Comparison of ENCODE assay signal across 8 mouse cellular contexts in genomic region chr3:107696910-107697309, GRCm38 (mm10). TPM values are rescaled to one million over a fixed set of nuclear protein-coding genes. Genes with fewer than 3 reads are reported as not detected.
DNase-seq lines count a peak whose midpoint lies in the region; ATAC-seq and TF ChIP-seq lines count a peak whose summit lies in the region.

No protein-coding gene starts in this region.

- H3K4me1 ChIP-seq in heart, embryonic 10.5 days: peaks cover 23% of the 10 kb centered on the region
- peaks cover 0 to 3% of the 10 kb centered on the region in 2 experiments; a peak in 2 of 4 replicates for H3K4me1 ChIP-seq in ES-E14 (ENCODE audit: control insufficient read depth in 2 of 2, insufficient read depth in 2 of 2, low read length in 2 of 2, poor library complexity in 1 of 2)
- peaks cover 39% of the 10 kb centered on the region for H3K4me1 ChIP-seq in forebrain, embryonic 15.5 days
- peaks cover 18% of the 10 kb centered on the region for H3K4me1 ChIP-seq in liver, embryonic 16.5 days (ENCODE audit: control insufficient read depth, low read depth, low read length)

- 0 out of 2 replicates have a peak overlapping the region, but pooled peaks have one; percentile 6 for H3K9ac ChIP-seq in ES-E14 (ENCODE audit: insufficient read depth, low read depth, low read length, poor library complexity, severe bottlenecking)
- H3K9ac ChIP-seq in forebrain, embryonic 15.5 days (replicated peaks): no peak overlapping the region
- H3K9ac ChIP-seq in liver, embryonic 16.5 days (ENCODE audit: low read depth, low read length): 0 out of 2 replicates have a peak overlapping the region, but pooled peaks have one; percentile 28

- peak overlapping the region; percentile 96; the same call in 1 of the 2 replicates for H3K27ac ChIP-seq in heart, embryonic 10.5 days
- no peak overlapping the region for H3K27ac ChIP-seq in ES-E14 (ENCODE audit: insufficient read depth, low read depth, low read length, poor library complexity, severe bottlenecking)
- H3K27ac ChIP-seq in forebrain, embryonic 15.5 days (replicated peaks): no peak overlapping the region
- H3K27ac ChIP-seq in liver, embryonic 16.5 days (ENCODE audit: low read length): peak overlapping the region; percentile 69

- no peaks in the 10 kb centered on the region for H3K27me3 ChIP-seq in heart, embryonic 10.5 days (ENCODE audit: insufficient read depth, poor library complexity, severe bottlenecking)
- no peaks in the 10 kb centered on the region for H3K27me3 ChIP-seq in forebrain, embryonic 15.5 days
- no peaks in the 10 kb centered on the region for H3K27me3 ChIP-seq in liver, embryonic 16.5 days (ENCODE audit: control insufficient read depth, insufficient read depth, low read depth, low read length)

- H3K4me2 ChIP-seq in forebrain, embryonic 15.5 days (replicated peaks): peak overlapping the region; percentile 30
- H3K4me2 ChIP-seq in liver, embryonic 16.5 days (ENCODE audit: low read depth, low read length): peak overlapping the region; percentile 55

- in situ Hi-C loops in ES-E14 (cut with MboI; ENCODE audit: low sequenced_read_pairs in 2 of 2, unreplicated experiment in 2 of 2): loop anchor here in 1 of 2 experiments (10.0 kb wide), 1 partner anchor 168 kb away; no protein-coding TSS in a partner anchor

- peak overlapping the region; percentile 93 for H3K4me3 ChIP-seq in heart, embryonic 10.5 days
- H3K4me3 ChIP-seq in ES-E14 (ENCODE audit: insufficient read depth in 1 of 2, low read depth in 1 of 2, low read length in 2 of 2, poor library complexity in 1 of 2, severe bottlenecking in 1 of 2): peak overlapping the region in 1 of 2 experiments; percentile 18; a peak in 1 of 4 replicates
- peak overlapping the region; percentile 91; the same call in 1 of the 2 replicates for H3K4me3 ChIP-seq in forebrain, embryonic 15.5 days
- H3K4me3 ChIP-seq in liver, embryonic 16.5 days (ENCODE audit: low read depth, low read length): peak overlapping the region; percentile 78

- intact Hi-C loops in left cerebral cortex, postnatal 4 days (cut with DNase I): loop anchor here (1.0 to 5.0 kb wide), 3 partner anchors 60 to 365 kb away; no protein-coding TSS in a partner anchor

- peak; percentile 1 for ATAC-seq in forebrain, embryonic 15.5 days (replicated peaks)
- ATAC-seq in liver, embryonic 16.5 days (ENCODE audit: low read depth): peak; percentile 55

- no peak for DNase-seq in heart, embryonic 10.5 days (ENCODE audit: low spot score)
- no peak for DNase-seq in heart, adult 8-10 months (ENCODE audit: low spot score)
- no peak for DNase-seq in ES-E14 (ENCODE audit: low read depth, low spot score)
- DNase-seq in T-cell, adult 2 months (ENCODE audit: low spot score): no peak
- no peak for DNase-seq in left cerebral cortex, postnatal 4 days
- no peak for DNase-seq in frontal cortex, postnatal 25 days (ENCODE audit: low spot score in 2 of 2)

- no peaks in the 10 kb centered on the region for H3K9me3 ChIP-seq in heart, embryonic 10.5 days
- no peaks in the 10 kb centered on the region for H3K9me3 ChIP-seq in ES-E14 (ENCODE audit: control insufficient read depth, insufficient read depth, low read depth, low read length)
- H3K9me3 ChIP-seq in forebrain, embryonic 15.5 days: no peaks in the 10 kb centered on the region
- no peaks in the 10 kb centered on the region for H3K9me3 ChIP-seq in liver, embryonic 16.5 days (replicated peaks; ENCODE audit: control insufficient read depth, low read length)

- H3K36me3 ChIP-seq in heart, embryonic 10.5 days: no peaks in the 10 kb centered on the region
- H3K36me3 ChIP-seq in ES-E14 (ENCODE audit: control insufficient read depth, insufficient read depth, low read length, poor library complexity, severe bottlenecking): no peaks in the 10 kb centered on the region
- H3K36me3 ChIP-seq in forebrain, embryonic 15.5 days: no peaks in the 10 kb centered on the region
- H3K36me3 ChIP-seq in liver, embryonic 16.5 days (ENCODE audit: control insufficient read depth, insufficient read depth): no peaks in the 10 kb centered on the region

- 30% methylated on average over 3 of the region's 3 CpGs for WGBS in heart, embryonic 10.5 days
- 41% methylated on average over 3 of the region's 3 CpGs for WGBS in forebrain, embryonic 15.5 days
- WGBS in liver, embryonic 16.5 days (ENCODE audit: insufficient replicate concordance): 41% methylated on average over 3 of the region's 3 CpGs

TF ChIP-seq in ES-E14, 5 proteins besides CTCF, POLR2A, EP300 and RAD21:
- no peak for TF ChIP-seq CHD2 (IDR thresholded peaks at IDR 0.05; ENCODE audit: low read depth, low read length)
- no peak for TF ChIP-seq ZC3H11A (IDR thresholded peaks at IDR 0.05; ENCODE audit: borderline replicate concordance, low read depth, low read length)
- TF ChIP-seq MAFK (IDR thresholded peaks at IDR 0.05; ENCODE audit: insufficient read depth, low read depth, low read length): no peak
- no peak for TF ChIP-seq ZNF384 (IDR thresholded peaks at IDR 0.05; ENCODE audit: low read depth, low read length)
- TF ChIP-seq HCFC1 (IDR thresholded peaks at IDR 0.05; ENCODE audit: borderline replicate concordance, insufficient read depth, low read length): no peak

RNA-seq across cellular contexts. Expression of gene Ahcyl1, which starts 0.6 kb away (rescaled TPM):
- 62.2 and 71.8 TPM in 2 replicates for polyA plus RNA-seq in heart, embryonic 10.5 days (2016; fragmentation: Nextera tagmentation; extraction: Ambion mirVana)
- 10 to 100 TPM; 76.2 to 87.9 (median 83.4) TPM for total RNA-seq in heart, adult 8-10 months (2022)
- total RNA-seq in ES-E14 (2012; rRNA removed): 25.4 and 38.2 TPM in 2 replicates
- polyA plus RNA-seq in forebrain, embryonic 15.5 days (2015; fragmentation: Nextera tagmentation; extraction: Ambion mirVana): 110 and 114 TPM in 2 replicates
- polyA plus RNA-seq in liver, embryonic 16.5 days (2015; fragmentation: Nextera tagmentation; extraction: Ambion mirVana): 23.7 and 24.8 TPM in 2 replicates
- total RNA-seq in left cerebral cortex, postnatal 4 days (2021): 100 to 1,000 TPM; 185 to 200 TPM

Comparison
In these comparisons a context has a peak if more than half of its experiments do, and no peak if none do; other contexts are left out.
1. H3K27ac ChIP-seq: peak in heart, embryonic 10.5 days (single experiment) and liver, embryonic 16.5 days (single experiment); none in ES-E14 (single experiment) and forebrain, embryonic 15.5 days (single experiment).